Mouse (Mus musculus) olfactory bulb, adult 2 months (tissue): ENCODE measurements around the gene Gm16181. TPM values are rescaled to one million over a fixed set of nuclear protein-coding genes. Genes with fewer than 3 reads are reported as not detected.

ENCODE experiments used
- H3K27ac ChIP-seq: fragments of 200-500 bp; 2 replicates; pipeline ENCODE4 v1.5.1; 2012; ENCODE audit warnings: low read depth, low read length; ENCODE audit not compliant: insufficient read depth
- H3K4me1 ChIP-seq: fragments of 200-500 bp; 2 replicates; pipeline ENCODE4 v1.6.1; 2012; ENCODE audit warnings: low read length; ENCODE audit not compliant: control insufficient read depth, insufficient read depth
- H3K4me3 ChIP-seq: fragments of 200-500 bp; 2 replicates; pipeline ENCODE4 v1.5.1; 2012; ENCODE audit warnings: mild to moderate bottlenecking, low read depth, low read length, moderate library complexity; ENCODE audit not compliant: insufficient read depth
- CTCF ChIP-seq: fragments of 200-500 bp; IDR thresholded peaks from 2 replicates; pipeline ENCODE4 v1.5.1; 2012; ENCODE audit warnings: low read depth, mild to moderate bottlenecking, low read length, moderate library complexity; ENCODE audit not compliant: insufficient read depth
- POLR2A ChIP-seq: fragments of 200-500 bp; IDR thresholded peaks from 2 replicates; pipeline ENCODE4 v1.6.1; 2012; ENCODE audit warnings: mild to moderate bottlenecking, low read depth, low read length, moderate library complexity; ENCODE audit not compliant: insufficient read depth
- WGBS: fragments of 180-500 bp; shearing (Covaris S2); methylation state at CpG from one replicate; pipeline ENCODE4 v1.1.7; 2018; 5-methylcytosine and 5-hydroxymethylcytosine counted together
- polyA plus RNA-seq: library from polyadenylated mRNA; stranded (reverse); fragments of >200 nt; gene quantifications from 2 replicates; pipeline ENCODE4 v1.2.4, GENCODE M21; 2012; ENCODE audit warnings: low replicate concordance; ENCODE audit not compliant: missing spikeins, insufficient read depth, insufficient read length

Gene Gm16181
- polyA plus RNA-seq, 1 experiment: not detected

DNA sequence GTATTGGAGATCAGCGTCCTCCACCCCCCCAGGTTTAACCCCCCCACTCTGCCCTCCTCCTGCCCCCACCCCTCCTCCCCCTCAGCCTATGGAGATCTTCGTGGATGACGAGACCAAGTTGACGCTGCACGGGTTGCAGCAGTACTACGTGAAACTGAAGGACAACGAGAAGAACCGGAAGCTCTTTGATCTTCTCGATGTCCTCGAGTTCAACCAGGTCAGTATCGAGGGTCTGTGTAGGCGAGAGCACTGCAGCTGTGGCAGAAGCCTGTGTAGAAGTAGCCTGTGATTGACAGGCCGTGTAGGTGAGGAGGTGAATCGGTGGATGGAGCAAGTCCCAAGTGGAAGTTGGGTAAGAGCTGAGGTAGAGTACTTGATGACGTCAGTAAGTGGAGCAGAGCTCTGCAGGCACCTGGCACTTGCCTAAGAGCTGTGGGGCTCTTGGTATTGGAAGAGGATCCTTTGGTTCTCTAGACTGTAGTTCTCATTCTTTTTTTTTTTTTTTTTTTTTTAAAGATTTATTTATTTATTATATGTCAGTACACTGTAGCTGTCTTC is 30.6 kb downstream of the Gm16181 start:
- TF ChIP-seq CTCF: no peak
- no peak for TF ChIP-seq POLR2A
- no peak overlapping the region for H3K4me3 ChIP-seq
- 74% methylated on average over 15 of the region's 15 CpGs for WGBS

DNA sequence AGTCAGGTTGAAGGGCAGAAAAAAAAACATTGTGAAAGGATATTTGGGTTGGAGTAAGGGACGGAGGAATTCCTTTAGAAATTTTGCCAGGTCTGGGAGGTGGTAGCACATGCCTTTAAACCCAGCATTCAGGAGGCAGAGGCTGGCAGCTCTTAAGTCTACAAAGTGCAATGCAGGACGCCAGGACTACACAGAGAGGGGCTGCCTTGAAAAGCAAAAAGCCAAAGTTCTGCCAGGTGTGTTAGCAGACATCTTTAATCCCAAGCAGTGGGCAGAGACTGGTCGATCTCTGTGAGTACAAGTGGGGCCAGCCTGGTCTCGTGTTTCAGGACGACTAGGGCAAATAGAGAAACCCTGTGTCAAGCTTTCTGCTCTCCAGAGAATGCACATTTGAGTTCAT is 31.3 kb downstream of the Gm16181 start:
- TF ChIP-seq POLR2A (no peak), CTCF (no peak)
- Histone ChIP-seq H3K4me1 (0 out of 2 replicates have a peak, but pooled peaks cover 4% of the 10 kb centered on the region), H3K27ac (no peak overlapping the region), H3K4me3 (no peak overlapping the region)
- WGBS: 68% methylated on average over 5 of the region's 5 CpGs

More for the DNA sequence above, 30.6 kb downstream of the Gm16181 start:
- H3K4me1 ChIP-seq: peaks cover 11% of the 10 kb centered on the region
- H3K27ac ChIP-seq: no peak overlapping the region

GRCm38 (mm10) chr17:35252619-35253292 is 32.1 kb downstream of the Gm16181 start:
- Histone ChIP-seq H3K27ac (no peak overlapping the region), H3K4me1 (0 out of 2 replicates have a peak, but pooled peaks cover 2% of the 10 kb centered on the region), H3K4me3 (no peak overlapping the region)
- WGBS: 64% methylated on average over 18 of the region's 18 CpGs
- TF ChIP-seq CTCF: no peak
- no peak for TF ChIP-seq POLR2A

DNA sequence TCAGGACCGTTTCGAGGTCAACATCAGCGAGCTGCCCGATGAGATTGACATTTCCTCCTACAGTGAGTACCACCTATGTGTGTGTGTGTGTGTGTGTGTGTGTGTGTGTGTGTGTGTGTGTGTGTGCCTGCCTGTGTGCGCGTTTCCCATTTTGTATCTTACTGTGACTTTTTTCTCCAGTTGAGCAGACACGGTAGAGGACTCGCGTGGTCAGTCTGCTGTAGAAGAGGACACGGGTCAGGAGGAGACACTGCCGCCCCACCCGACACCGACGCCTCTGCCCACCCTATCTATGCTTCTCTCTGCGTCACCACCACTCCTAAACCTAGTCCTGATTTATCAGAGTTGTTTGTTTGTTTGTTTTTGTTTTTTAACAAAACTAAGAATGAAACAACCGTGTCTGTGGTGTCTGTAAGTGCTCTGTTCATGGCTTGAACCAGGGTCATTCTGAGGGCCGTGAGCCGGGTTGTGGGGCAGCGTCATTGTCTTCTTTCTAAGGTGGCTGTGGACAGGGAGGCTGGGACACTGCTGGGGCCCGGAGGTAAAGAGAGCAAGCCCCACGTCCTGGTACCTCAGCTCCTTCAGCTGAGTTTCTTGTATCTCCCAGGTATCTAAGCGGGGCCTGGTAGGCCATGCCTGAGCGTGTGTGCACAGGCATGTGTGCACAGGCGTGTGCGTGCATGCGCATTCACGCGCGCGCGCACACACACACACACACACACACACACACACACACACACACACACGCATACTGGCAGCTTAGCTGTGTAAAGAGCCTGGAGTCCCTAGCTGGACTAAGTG is 32.9 kb downstream of the Gm16181 start:
- TF ChIP-seq CTCF (no peak), POLR2A (no peak)
- 78% methylated on average over 32 of the region's 32 CpGs for WGBS

GRCm38 (mm10) chr17:35254241-35255098 is 33.8 kb downstream of the Gm16181 start:
- TF ChIP-seq POLR2A: no peak
- peak; percentile 45; the same call in 1 of the 2 replicates for TF ChIP-seq CTCF
- 57% methylated on average over 11 of the region's 11 CpGs for WGBS

More for the DNA sequence above, 32.9 kb downstream of the Gm16181 start:
- Histone ChIP-seq H3K4me1 (0 out of 2 replicates have a peak, but pooled peaks cover 2% of the 10 kb centered on the region), H3K27ac (no peak overlapping the region), H3K4me3 (no peak overlapping the region)

GRCm38 (mm10) chr17:35255301-35255700 is 34.7 kb downstream of the Gm16181 start:
- WGBS: 74% methylated on average over 3 of the region's 3 CpGs
- H3K4me1 ChIP-seq: 0 out of 2 replicates have a peak, but pooled peaks cover 2% of the 10 kb centered on the region
- no peak overlapping the region for H3K27ac ChIP-seq
- TF ChIP-seq CTCF: no peak
- TF ChIP-seq POLR2A: no peak
- H3K4me3 ChIP-seq: no peak overlapping the region

More at GRCm38 (mm10) chr17:35254241-35255098, 33.8 kb downstream of the Gm16181 start:
- Histone ChIP-seq H3K4me1 (0 out of 2 replicates have a peak, but pooled peaks cover 2% of the 10 kb centered on the region), H3K4me3 (no peak overlapping the region), H3K27ac (no peak overlapping the region)

- no peak overlapping the region for H3K4me3 ChIP-seq
- TF ChIP-seq CTCF (no peak), POLR2A (no peak)
- H3K27ac ChIP-seq: no peak overlapping the region
- H3K4me1 ChIP-seq: 0 out of 2 replicates have a peak, but pooled peaks cover 2% of the 10 kb centered on the region
- 50% methylated on average over 4 of the region's 4 CpGs for WGBS
Measured at GRCm38 (mm10) chr17:35255704-35256103, 35.1 kb downstream of the Gm16181 start.

DNA sequence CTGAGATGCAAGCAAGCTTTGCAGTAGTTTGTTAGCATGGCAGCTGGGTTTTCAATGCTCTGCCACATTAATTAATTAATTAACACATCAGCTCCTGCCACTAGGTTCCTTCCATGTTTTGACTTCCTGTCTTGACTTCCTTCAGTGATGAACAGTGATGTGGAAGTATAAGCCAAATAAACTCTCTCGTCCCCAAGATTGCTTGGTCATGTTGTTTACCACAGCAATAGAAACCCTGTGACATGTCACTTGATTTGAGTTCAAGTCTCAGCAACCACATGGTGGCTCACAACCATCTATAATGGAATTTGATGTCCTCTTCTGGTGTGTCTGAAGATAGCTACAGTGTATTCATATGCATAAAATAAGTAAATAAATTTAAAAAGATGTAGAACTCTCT is 36.7 kb downstream of the Gm16181 start:
- H3K4me1 ChIP-seq: no peaks in the 10 kb centered on the region
- H3K4me3 ChIP-seq: no peak overlapping the region
- TF ChIP-seq POLR2A (no peak), CTCF (no peak)
- WGBS: 40% methylated on average over 1 of the region's 1 CpGs
- H3K27ac ChIP-seq: no peak overlapping the region
